Mouse (Mus musculus) G1E-ER4 (cell line): ENCODE measurements around the gene Cgrrf1. TPM values are rescaled to one million over a fixed set of nuclear protein-coding genes. Genes with fewer than 3 reads are reported as not detected.

Experiments used
- GATA1 ChIP-seq: IDR thresholded peaks from one replicate; pipeline ENCODE4 v1.8.0; 2012; ENCODE audit warnings: low read length, inconsistent platforms
- polyA plus RNA-seq: library from polyadenylated mRNA; stranded (reverse); fragments of >175 nt; gene quantifications from 2 replicates; pipeline ENCODE4 v1.2.3, GENCODE M21; 2012

Cgrrf1 gene
- polyA plus RNA-seq, 1 experiment = 13.1 TPM

DNA sequence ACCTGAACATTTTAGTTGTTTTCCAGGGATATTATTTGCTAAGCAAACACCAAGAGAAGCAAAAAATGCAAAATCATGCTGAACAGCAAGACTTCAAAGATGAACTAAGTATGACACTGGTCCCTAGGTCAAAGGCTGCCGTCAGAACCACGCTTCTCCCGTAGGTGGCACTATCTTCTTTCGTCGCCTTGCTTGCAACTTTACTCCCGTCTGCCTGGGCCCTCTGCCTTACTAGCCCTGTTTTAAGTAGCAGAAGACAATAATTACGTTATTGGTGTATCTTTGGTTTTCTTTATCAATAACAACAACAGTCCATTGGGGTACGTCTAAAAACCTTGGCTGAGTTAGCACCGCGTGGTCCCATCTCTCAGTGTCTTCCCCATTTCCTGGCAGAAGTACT, 49.0 kb downstream of the Cgrrf1 start:
- no peak for TF ChIP-seq GATA1

DNA sequence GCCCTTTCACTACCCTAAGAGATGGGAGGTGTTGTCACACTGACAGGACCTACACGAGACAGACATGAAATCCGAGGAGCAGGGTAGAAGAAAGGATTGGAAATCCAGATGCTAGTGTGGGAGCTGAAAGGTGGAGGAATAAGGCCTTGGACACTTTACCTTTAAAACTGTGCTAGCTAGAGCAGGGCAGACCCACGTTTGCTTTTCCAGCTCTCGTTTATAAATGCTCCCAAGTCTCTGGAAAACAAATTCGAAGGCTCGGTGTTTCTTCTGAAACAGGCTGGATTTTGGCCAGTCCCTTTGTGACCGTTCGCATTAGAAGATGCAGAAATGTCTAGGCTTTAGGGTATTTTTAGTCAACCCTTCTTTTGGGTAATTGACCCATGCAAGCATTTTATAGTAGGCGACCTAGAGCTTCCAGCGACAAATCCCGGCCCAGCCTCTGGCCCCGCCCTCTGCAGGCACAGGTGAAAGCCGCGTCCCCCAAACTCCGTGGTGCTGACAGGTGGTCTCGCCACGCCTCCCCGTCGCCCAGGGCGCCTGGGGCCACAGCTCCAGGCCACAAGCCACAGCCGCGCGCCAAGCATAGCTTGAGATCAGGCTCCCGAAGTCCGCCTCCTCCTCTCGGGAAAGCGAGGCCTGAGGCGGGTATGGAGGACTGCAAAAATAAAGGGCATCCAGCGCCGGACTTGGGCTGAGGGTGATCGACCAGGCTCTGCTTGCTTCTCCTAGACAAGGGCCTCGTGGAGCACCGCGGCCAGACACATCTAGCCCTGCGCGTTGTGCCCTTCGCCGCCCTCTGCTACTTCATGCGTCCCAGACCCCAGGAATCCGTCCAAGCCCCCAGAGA, 49.9 kb downstream of the Cgrrf1 start:
- TF ChIP-seq GATA1 = no peak

DNA sequence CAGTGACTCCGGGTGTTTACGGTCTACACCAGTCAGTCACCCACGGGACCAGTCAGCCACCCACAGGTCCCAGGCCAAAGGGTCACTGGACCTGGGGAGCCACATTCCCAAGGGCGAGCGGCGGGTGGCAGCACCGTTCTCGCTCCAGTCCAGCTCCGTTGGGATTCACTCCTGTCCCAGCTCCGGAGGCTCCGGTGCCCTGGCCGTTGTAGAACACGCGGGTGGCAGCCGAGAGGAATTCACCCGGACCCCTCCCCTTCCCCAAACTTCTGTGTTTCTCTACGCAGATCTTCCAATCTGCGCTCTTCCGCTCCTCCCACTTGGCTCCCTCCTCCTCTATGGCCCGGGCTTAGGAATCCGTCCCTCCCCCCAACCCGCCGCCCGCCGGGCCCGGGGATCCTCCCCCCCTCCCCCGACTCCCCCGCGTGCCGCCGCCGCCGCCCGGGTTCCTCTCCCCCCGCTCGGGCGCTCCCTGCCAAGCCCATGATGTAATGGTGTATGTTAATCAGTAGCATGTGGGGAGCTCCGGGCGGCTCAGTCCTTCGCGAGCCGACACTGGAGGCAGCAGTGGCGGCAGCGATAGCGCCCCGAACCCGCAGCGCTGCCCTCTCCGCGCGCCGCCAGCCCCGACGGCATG, 50.6 kb downstream of the Cgrrf1 start, which contains the start of gene Samd4:
Samd4 (plus strand) TSS at position 424 of the 637 bp plus-strand sequence.
- no peak for TF ChIP-seq GATA1

DNA sequence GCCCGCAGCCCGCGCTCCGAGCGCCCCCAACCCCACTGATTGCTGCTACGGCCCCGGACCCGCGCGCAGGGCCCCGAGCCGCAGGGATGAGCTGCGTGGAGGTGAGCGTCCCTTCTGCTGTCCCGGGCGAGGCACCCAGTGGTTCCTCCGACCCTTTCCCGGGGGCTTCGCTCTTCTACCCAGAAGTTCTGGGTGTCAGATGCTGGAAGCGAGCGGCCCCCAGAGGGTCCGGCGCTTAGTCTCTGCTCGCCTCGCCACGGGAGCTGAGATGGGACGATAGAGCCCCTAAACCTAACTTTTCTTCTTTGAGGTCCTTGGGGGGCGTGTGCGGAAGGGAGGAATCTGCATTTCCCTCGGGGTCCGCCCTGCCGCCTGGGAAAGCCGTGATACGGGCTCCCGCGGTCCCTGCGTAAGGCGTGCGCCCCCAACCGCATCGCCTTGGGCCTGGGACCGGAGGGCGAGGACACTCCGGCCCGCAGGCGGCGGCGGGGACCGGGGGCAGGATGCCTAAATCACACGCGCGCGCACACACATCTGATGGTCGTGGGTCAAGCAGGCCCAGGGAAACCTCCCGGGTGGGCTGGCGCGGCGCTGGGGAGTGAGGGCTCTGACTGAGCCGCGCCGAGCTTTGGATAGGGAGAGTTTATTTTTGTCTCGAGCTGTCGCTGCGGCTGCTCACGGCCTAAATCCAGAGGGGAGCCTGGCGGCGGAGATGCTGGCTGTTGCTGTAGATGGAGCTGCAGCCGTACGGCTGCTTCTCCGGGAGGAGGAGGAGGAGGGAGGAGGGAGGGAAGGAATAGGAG, 51.3 kb downstream of the Cgrrf1 start:
- no peak for TF ChIP-seq GATA1

DNA sequence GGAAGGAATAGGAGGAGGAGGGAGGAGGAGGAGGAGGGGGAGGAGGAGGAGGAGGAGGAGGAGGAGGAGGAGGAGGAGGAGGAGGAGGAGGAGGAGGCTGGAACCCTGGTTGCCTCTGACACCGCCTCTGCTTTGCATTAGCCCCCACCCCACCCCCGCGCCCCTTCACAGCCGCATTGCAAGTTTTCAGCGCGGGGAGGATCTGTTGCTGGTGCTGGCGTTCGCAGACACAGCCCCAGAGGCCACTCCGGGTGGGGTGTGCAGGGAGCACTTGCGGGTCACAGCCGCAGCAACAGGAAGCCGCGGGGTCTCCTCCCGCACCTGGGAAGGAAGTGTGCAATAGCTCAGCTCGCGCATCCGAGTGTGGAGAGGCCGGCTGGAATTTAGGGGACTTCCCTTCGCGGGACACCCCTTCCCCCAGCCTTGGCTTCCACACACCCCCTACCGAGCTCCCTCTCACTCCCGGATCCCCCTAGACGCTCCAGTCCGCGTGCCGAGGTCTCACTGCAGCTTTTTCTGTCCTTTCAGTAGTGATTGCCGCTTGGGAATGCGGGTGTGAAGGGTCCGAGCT, 52.0 kb downstream of the Cgrrf1 start:
- TF ChIP-seq GATA1 = no peak

DNA sequence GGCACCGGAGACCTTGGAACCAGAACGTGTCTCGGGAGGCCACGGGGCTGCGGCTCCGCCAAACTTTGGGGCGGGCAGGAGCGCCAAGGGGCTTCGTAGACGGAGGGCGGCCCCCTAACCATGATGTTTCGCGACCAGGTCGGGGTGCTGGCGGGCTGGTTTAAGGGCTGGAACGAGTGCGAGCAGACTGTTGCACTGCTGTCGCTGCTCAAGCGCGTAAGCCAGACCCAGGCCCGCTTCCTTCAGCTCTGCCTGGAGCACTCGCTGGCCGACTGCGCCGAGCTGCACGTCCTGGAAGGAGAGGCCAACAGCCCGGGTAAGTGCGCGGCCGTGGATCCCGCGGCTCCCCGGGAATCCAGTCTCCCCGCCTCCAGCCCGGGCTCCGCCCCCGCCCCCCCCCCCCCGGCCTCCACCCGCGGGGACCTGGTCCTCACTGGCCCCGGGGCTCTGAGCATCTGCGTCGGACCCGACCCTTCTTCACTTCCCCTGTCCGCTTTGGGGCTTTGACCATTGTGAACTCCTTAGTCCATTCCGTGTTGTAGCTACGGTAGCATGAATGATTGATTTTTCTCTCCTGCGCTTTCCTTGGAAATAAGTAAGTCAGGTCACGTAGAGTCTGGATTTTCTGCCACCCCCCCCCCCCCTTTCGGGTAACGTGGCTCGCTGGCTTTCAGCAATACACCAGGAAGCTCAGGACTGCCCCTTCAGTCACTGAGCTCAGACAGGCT, 52.9 kb downstream of the Cgrrf1 start:
- TF ChIP-seq GATA1 = no peak

DNA sequence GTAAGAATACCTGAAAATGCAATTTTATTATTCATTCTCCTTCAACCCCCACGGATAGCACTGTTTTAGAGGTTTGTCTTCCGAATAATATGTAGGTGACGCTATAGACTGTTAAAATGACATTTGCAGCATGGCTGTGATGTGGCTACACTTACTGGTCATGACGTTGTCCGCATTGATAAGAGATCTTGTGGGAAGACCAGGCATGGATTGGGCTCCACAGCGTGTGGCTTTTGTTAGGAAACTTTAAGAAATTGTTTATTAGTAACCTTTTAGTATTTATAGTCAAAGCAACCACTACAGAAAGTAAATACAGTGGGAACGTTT, 53.5 kb downstream of the Cgrrf1 start:
- TF ChIP-seq GATA1 = no peak

DNA sequence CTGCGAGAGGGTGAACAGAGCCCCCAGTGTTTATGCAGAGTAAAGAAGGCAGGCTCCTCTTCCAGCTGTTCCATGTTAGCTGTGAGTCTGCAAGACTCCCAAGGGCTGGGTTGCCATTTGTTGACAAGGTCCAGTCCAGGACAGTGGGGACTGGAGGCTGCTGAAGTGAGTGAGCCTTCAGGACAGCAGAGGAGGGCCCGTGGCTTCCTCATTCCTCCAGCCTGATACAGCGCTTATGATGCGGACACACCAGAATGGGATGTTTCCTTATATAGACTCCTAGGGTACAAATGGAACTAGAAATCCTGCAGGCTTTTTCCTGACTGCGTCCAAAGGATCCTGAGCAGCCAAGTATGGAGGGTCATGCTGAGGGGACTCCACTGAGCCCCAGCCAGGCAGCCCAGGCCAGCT, 54.0 kb downstream of the Cgrrf1 start:
- TF ChIP-seq GATA1 = no peak

DNA sequence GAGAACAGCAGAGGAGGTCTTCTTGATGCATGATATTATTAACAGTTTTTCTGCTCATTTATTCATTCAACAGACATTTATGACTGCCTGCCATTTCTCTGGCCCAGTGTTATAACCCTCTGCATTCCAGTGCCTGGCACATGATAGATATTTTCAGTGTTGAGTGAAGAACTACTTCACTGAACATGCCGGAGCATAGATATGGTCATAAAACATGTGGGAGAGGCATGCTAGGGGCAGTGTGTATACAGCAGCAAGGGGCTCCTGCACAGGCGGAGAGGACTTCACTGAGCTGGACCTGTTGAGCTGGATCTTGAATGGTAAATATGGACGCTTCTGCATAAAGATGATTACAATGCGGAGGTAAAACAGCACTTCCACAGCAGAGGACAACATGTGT, 57.2 kb downstream of the Cgrrf1 start:
- no peak for TF ChIP-seq GATA1

DNA sequence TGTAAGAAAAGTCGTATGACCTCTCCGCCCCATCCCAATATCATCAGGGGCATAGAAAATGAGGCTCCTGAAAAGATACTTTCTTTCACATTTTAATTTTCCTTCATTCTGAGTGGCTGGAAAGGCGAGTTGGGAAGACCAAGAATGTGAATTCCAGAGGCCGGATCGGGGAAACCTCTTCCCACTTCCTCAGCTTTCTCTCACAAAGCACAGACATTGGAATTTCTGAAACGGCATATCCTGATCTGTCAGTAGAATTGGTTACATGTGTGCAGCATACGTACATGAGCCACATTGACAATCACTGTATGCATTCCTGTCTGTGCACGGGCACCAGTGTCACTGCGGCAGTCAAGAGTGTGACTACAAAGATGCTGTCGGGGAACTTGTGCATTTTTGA, 62.0 kb downstream of the Cgrrf1 start:
- no peak for TF ChIP-seq GATA1

DNA sequence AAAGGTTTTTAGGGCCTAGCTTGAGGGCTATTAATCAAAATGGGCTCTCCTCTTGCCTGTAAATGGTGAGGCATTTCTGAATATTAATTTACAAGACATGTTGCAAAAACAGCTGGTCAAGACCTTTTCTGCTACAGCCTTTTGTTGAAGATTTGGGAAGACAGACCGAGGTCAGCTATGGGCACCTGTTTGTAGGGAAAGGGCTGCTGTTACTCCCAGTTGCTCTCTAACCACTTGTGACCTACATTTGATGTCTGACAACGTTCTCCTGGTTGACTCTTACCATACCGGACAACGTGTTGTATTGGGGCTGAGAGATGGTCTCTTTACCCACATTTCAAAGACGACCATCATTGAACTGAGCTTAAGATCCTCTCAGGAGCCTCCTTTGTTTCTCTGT, 66.0 kb downstream of the Cgrrf1 start:
- TF ChIP-seq GATA1 = no peak

DNA sequence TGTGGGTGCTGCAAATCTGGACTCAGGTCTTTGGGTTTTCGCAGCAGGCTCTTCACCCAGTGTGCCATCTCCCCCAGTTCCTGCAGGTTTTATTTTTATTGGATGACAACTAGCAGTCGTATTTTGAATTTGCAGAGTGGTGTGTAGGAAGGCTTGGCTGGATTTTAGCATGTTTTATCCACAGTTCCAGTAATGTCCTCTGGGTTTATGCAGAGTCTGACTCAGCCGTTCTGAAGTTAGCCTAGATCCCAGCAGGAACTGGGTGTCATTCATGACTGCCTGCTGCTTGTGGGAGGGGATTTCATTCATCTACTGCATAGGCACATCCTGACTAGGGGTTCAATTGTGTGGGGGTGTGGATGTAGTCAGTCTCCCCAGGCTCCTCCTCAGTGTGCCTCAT, 66.7 kb downstream of the Cgrrf1 start:
- no peak for TF ChIP-seq GATA1

DNA sequence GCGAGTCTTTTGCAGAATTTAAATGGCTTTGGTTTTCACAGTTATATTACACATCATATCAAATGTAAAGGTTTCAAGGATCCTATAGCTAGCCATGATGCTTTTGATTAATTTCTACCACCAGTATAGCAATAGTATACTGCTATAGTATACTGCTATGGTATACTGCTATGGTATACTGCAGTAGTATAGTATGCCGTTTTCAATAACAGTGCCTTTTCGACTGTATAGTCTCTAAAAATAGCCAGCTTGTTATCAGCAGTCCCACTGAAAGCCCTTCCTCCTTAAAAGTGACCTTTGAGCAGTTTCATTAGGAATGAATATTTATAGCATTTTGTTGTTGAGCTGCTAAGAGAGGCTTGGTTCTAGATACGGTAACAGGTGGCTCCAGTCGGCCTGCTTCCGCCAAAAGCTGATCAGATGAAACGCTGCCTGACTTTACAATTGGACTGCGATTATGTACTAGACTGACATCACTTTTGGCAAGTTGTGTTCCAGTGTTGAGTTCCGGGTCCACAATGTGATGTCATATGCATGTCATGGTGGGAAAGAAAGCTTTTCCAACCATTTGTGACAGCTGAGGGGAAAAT, 70.7 kb downstream of the Cgrrf1 start:
- TF ChIP-seq GATA1 = no peak

Other genes with a start within 250 kb of the Cgrrf1 start
- gene Cdkn3, start 71.6 kb upstream of the Cgrrf1 start, polyA plus RNA-seq = 2.9 and 4.0 TPM in 2 replicates
- 106 and 121 TPM in 2 replicates for gene Cnih1, start 43.7 kb upstream of the Cgrrf1 start, polyA plus RNA-seq
- gene Gmfb, start 9.9 kb upstream of the Cgrrf1 start, polyA plus RNA-seq = 3.2 and 4.7 TPM in 2 replicates
- not detected in 2 replicates for gene Samd4, start 50.7 kb downstream of the Cgrrf1 start, polyA plus RNA-seq